Mouse (Mus musculus): ENCODE results near the gene Ugt1a7c.

Gene Ugt1a7c

GRCm38 (mm10) chr1:88192136-88192535 is 97.3 kb downstream of the Ugt1a7c start:
- DNase-seq (ENCODE audit: extremely low read depth, low read depth): no peak

DNA sequence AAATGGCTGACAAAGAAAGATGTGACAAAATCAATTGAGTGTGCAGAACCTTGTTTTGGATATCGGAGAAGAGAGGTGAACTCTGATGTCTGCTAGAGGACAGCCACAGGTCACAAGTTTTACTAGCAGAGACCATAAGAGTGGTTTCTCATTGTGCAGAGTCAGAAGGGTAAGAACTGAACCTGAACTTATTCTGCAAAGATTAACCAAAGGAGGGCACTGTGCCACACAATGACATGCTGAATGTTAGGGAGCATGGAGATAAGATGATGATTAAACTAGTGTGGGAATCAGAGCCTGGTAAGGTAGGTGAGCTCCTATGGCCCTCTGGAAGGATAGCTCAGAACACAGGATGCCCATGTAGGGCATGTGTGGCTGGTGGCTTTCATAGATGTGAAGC is 100.8 kb downstream of the Ugt1a7c start:
- DNase-seq (ENCODE audit: extremely low read depth, low read depth): no peak

DNA sequence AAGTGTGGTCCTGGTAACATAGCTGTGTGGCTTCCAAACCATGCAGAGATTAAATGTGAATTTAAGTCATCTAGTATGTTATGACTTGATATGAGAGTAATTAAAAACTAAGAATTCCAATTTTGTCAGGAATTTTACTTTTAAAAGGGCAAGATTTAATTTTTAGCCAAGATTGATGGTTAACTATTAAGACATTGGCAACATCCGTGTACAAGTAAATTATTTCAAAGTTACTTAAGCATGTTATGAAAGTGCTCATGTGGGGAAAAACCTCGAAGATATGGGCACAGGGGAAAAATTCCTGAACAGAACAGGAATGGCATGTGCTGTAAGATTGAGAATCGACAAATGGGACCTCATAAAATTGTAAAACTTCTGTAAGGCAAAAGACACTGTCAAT is 102.6 kb downstream of the Ugt1a7c start:
- no peak for DNase-seq (ENCODE audit: extremely low read depth, low read depth)

GRCm38 (mm10) chr1:88199996-88200395 is 105.1 kb downstream of the Ugt1a7c start:
- no peak for DNase-seq (ENCODE audit: extremely low read depth, low read depth)

- DNase-seq (ENCODE audit: extremely low read depth, low read depth): no peak
These were observed 105.6 kb downstream of the Ugt1a7c start, which contains the start of gene Ugt1a2 for GRCm38 (mm10) chr1:88200456-88200855. Gene Ugt1a2, plus strand, starts transcription at chr1:88200601.

GRCm38 (mm10) chr1:88205294-88205922 is 110.5 kb downstream of the Ugt1a7c start, which contains the start of gene Dnajb3:
Gene Dnajb3, minus strand, starts transcription at chr1:88205782.
- no peak for DNase-seq (ENCODE audit: extremely low read depth, low read depth)

- peak; percentile 9 for DNase-seq (ENCODE audit: extremely low read depth, low read depth)
These were observed 112.1 kb downstream of the Ugt1a7c start for GRCm38 (mm10) chr1:88206843-88207479.

- no peak for DNase-seq (ENCODE audit: extremely low read depth, low read depth)
These were observed 117.0 kb downstream of the Ugt1a7c start, which contains the start of gene Ugt1a1 for GRCm38 (mm10) chr1:88211812-88212211. Gene Ugt1a1, plus strand, starts transcription at chr1:88211959.

GRCm38 (mm10) chr1:88212341-88213045 is 117.6 kb downstream of the Ugt1a7c start:
- DNase-seq (ENCODE audit: extremely low read depth, low read depth): no peak

GRCm38 (mm10) chr1:88213061-88213460 is 118.2 kb downstream of the Ugt1a7c start:
- no peak for DNase-seq (ENCODE audit: extremely low read depth, low read depth)

DNA sequence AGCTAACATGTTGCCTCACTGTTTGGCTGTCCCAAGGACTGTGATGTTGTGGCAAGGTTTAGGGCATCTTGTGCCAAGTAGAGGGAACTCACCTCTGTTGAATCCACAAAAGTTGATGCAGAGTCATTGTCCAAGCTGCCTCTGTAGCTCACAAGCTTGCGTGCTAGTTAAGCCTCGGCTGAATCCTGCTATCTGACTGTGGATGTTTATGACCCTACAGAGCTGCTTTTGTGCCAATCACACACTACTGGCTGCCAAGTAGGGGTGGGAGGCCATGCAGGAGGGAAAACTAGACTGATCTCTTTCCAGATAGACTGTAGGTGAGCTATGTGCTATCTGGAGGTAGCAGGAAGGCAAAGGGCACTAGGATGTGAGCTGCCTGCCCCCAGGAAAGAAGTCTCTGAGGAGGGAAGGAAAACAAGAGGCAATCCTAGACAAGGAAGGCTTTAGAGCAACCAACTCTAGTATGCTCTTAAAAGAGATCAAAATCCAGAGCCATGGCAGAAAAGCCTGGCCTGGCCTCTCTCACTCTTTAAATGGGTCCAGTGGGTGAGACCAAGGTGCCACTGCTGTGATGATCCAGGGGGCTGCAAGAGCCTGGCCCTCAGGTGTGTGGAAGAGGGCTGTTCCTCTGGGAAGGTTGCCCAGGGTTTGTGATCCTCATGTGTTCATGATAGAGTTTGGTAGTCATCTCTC is 119.1 kb downstream of the Ugt1a7c start:
- no peak for DNase-seq (ENCODE audit: extremely low read depth, low read depth)

DNA sequence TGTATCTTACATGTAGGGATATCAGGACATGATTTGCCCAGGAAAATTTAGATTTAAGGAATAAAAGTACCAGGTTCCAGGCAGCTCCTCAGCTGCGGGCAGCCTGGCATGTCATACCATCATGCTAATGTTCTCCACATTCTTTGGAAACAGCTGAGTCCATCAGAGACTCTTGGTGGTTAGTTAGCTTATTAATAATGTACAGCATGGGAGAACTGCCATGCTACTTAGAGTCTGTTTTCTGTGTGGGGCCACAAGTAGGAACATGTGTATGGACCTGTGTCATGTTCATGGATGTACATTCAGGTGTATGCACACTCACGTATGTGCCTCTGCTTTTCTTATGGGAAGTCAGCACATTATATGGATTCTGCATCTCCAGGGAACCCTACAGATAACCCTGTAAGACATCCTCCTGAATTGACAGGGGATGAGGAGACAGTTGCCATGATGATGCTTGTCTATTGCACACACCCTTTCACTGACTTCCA is 119.6 kb downstream of the Ugt1a7c start:
- DNase-seq (ENCODE audit: extremely low read depth, low read depth): no peak

DNA sequence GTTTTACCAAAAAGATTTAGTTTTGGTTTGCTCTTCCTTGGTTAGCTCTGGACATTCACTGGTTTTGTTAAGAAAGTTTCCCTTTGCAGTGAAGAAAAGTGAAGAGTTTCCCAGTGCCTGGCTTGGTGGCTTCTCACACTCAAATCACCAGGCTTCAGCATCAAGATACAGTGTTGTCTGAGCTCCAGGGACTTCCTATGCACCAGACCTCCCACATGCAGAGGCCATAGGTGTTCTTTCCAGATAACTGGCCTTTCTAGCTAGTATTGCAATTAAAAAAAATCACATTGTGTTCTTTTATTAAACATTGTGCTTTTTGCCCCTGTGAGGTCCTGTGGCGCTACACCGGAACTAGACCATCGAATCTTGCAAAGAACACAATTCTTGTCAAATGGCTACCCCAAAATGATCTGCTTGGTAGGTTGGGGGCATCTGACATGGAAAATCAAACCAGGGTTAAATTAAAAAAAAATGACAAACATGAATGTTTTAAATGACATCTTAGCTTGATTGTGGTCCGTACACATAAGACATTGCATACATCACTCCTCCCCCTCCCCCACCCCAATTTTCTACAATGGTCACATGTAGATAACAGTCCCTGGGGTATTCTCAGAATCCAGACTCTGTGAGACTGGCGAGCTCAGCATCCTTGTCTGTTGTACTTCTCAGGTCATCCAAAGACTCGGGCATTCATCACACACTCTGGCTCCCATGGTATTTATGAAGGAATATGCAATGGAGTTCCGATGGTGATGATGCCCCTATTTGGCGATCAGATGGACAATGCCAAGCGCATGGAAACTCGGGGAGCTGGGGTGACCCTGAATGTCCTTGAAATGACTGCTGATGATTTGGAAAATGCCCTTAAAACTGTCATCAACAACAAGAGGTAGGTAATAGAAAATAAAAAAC is 120.9 kb downstream of the Ugt1a7c start:
- no peak for DNase-seq (ENCODE audit: extremely low read depth, low read depth)

DNA sequence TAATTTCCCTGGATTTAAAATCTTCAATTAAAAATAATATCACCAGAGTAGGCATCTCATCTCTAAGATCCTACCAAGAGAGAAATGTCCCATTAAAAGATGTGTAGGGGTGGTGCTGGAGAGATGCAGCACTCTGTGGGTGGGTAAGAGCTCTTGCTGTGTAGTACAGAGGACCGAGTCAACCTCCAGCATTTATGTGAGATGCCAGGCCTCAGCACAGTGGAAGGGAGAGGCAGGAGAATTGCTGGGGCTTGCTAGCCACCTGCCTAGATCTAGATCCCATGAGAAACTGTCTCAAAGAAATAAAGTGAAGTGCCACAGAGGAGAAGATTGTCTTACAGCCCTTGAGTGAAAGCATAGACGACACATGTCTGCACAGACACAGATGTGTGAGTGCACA is 121.7 kb downstream of the Ugt1a7c start:
- DNase-seq (ENCODE audit: extremely low read depth, low read depth): no peak

DNA sequence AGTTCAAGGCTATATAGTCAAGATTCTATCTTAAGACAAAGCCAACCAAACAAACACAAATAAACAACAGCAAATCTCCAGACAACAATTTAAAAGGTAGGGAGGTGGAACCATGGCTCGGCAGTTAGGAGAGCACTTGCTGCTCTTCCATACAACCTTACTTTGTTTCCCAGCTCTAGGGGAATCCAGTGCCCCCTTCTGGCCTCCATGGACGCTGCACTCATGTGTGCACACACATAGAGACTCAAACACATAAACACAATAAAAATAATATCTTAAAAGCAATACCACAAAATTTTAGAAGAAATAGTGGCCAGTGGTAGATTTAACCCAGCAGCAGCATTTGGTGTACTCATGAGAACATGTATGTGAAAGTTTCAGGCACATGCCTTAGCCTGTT is 122.3 kb downstream of the Ugt1a7c start:
- no peak for DNase-seq (ENCODE audit: extremely low read depth, low read depth)

GRCm38 (mm10) chr1:88217576-88217975 is 122.7 kb downstream of the Ugt1a7c start:
- no peak for DNase-seq (ENCODE audit: extremely low read depth, low read depth)

GRCm38 (mm10) chr1:88218051-88218450 is 123.2 kb downstream of the Ugt1a7c start:
- no peak for DNase-seq (ENCODE audit: extremely low read depth, low read depth)

GRCm38 (mm10) chr1:88218591-88218990 is 123.7 kb downstream of the Ugt1a7c start:
- no peak for DNase-seq (ENCODE audit: extremely low read depth, low read depth)

- DNase-seq (ENCODE audit: extremely low read depth, low read depth): no peak
These were observed 124.2 kb downstream of the Ugt1a7c start for GRCm38 (mm10) chr1:88219054-88219453.

DNA sequence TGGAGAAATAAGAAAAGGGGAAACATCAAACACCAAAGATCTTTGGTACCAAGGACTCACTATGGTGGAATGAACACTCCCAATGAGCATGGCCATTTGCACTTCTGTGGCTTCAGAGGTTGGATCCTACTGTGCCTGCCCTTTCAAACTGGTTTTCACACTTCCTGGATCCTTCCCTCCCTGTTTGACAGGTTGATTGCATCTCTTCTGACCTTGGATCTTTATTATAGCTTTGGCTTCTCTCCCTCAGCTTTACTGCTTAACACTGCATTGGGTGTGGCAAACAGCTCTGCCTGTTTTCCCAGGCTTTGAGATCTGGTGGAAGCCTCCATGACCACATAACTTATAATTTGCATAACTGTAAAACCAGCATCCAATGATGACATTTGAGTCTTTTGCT is 125.5 kb downstream of the Ugt1a7c start:
- no peak for DNase-seq (ENCODE audit: extremely low read depth, low read depth)

GRCm38 (mm10) chr1:88222216-88222615 is 127.4 kb downstream of the Ugt1a7c start:
- DNase-seq (ENCODE audit: extremely low read depth, low read depth): no peak
